Mouse (Mus musculus): ENCODE results near the gene Siglecf. TPM values are rescaled to one million over a fixed set of nuclear protein-coding genes. Genes with fewer than 3 reads are reported as not detected.
"Not testable (repeated sequence)": the region's sequence is repeated elsewhere in the genome, so short reads cannot be mapped to it uniquely, and the experiment has no call there.

Siglecf gene
- under 1 TPM; 0.34 to 0.44 TPM for total RNA-seq (2021)

DNA sequence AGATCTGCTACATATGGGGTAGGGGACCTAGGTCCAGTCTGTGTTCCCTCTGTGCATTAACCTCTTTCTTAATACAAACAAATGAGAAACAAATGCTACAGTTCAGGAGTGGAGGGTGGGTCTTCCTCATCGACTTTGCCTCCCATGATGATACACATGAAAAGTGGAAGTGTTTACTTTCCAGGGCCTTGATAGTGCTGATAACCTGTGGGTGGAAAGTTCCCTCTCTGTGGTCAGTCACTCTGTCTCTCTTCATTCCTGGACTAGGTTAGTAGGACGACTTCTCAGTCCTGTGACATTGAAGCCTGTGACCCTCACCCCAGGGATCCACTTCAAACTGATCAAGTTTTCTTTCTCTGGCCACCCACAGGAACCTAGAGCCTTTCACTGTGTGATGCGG lies at the start of gene Siglecf:
Siglecf (plus strand) TSS at position 188 of the 400 bp plus-strand sequence.
- intact Hi-C loops (cut with DNase I), result no loop called here
- DNase-seq (ENCODE audit: low spot score in 2 of 2), result no peak

DNA sequence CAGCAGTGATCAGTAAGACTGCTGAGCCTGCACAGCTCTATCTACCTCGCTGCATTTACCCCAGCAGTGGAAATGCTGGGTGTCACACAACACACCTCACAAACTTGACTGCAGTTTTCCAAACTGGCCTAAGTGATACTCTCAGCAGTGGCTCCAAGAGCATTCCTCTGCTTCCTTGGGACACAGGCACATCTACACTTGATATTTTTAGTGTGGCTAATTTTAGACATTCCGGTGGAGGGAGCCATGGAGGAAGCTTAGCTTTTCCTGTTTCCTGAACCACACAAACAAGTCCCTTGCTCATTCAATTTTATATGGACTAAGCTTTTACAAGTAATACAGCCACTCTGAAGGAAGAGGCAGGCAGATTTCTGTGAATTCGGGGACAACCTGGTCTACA lies 45.9 kb upstream of the Siglecf start:
- intact Hi-C loops (cut with DNase I), result no loop called here
- DNase-seq (ENCODE audit: low spot score in 2 of 2), result peak in 1 of 2 experiments; percentile 39

DNA sequence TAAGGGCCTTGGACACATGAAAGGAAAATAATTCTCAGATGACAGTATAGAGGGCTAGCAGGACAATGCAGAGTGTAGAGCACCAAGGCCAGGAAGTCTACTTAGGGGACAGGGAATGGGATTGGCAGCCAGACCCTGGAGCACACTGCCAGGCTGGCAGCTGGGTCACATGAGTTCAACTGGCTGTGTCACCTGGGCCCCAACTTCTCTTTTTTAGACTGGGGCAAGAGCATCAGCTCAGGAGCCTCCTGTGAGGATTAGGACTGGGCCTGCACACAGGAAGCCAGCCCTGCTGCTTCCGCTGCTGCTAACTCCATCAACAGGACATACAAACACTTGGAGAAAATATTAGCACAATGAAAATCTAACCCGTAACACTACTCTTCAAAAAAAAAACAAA lies 42.1 kb upstream of the Siglecf start:
- intact Hi-C loops (cut with DNase I), result no loop called here

DNA sequence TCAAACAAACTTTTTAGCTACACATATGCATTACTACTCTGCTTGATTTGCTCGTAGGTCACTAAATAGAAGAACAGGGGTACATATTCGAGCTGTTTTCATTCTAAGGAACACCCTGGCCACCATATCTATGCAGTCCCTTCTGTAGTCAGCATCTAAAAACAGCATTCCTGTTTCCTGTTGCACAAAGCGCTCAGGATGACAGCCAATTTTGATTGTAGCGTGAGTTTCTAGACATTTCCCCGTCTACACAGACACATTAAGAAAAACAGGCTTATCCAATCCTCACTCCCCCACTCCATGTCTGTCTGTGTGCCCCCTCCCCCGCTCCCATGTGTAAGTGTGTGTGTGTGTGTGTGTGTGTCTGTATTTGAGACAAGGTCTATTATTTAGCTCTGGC lies 39.5 kb upstream of the Siglecf start:
- intact Hi-C loops (cut with DNase I), result loop anchor here (2.0 to 10.0 kb wide), 4 partner anchors 131 to 363 kb away; partner anchors contain the start of genes Ctu1, Iglon5 and Zfp658
- DNase-seq (ENCODE audit: low spot score in 2 of 2), result no peak

More for the DNA sequence above, 42.1 kb upstream of the Siglecf start:
- DNase-seq (ENCODE audit: low spot score in 2 of 2), result no peak

DNA sequence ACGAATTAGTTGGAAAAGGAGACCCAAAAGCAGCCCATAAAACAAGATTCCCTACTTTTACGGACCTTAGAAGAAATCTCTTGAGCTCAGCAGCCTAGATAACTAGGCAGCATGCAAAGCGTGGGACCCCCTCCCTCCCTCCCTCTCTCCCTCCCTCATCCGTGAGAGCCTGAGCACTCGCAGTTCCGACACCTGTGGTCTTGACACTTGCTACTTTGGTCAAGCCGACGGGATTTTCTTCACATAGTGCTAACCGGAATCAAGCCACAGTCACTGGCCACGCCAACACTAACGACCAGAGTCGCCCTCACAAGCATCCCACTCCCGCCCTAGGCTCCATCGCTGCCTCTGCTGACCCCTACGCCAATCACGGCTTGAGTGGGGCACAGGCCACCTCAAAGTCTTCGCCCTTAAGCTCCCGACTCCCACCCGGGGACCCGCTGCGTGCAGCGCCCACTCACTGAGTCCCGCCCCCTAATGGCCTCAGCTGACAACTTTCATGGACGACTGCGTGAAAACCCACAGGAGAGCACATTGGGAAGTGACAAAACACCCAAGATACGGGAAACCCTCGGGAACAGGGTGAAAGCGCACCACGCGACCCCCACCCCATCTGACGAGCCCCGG lies 38.6 kb upstream of the Siglecf start:
- intact Hi-C loops (cut with DNase I), result loop anchor here (2.0 to 10.0 kb wide), 4 partner anchors 130 to 362 kb away; partner anchors contain the start of genes Ctu1, Iglon5 and Zfp658
- no peak for DNase-seq (ENCODE audit: low spot score in 2 of 2)

DNA sequence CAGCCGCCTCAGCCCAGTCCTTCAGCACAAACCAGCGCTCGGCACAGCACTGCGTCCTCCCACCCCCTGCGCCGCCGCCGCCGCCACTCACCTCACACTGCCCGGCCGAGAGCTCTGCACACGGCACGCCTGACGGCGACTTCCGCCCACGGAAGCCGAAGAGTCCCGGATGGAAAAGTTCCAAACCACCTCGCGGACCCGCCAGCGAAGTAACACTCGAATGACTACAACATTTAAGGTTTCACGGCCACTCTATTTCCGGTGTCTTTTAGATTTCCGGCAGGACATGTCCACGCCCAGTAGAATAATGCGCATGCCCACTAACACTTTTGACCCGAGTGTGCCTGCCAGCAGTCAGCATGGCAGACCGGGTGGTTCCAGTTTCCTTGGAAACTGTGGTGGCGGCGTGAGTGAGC lies 38.1 kb upstream of the Siglecf start, which contains the start of gene Zfp715:
Zfp715 (minus strand) TSS at position 282 of the 416 bp plus-strand sequence.
- intact Hi-C loops (cut with DNase I), result loop anchor here (2.0 to 10.0 kb wide), 4 partner anchors 130 to 362 kb away; partner anchors contain the start of genes Ctu1, Iglon5 and Zfp658
- peak; percentile 94 to 98 for DNase-seq (ENCODE audit: low spot score in 2 of 2)

DNA sequence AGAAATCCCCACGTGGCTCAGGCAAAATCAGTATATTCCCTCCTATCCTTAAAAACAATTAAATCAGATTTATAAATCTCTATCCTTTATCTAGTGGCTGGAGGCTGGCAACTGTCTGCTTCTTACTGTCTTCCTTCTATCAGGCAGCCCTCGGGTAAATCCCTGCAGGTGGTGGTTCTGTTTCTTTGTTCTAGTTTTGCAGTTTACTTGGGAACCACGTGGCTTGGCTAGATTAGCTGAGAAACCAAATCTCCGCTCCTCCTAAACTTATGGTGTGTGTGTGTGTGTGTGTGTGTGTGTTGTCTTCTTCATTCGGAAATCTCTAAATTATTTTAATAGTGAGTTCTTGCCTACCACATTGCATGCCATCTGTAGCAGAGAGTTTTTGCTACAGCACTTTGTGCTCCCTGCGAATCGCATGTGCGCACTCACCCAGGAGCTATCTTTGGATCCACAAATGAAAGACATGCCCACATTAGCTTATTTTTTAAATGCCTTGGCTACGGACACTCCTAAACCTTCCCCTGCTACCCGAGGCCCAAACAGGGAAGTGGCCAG lies 24.8 kb upstream of the Siglecf start:
- intact Hi-C loops (cut with DNase I), result no loop called here
- DNase-seq (ENCODE audit: low spot score in 2 of 2), result peak in 1 of 2 experiments; percentile 16

DNA sequence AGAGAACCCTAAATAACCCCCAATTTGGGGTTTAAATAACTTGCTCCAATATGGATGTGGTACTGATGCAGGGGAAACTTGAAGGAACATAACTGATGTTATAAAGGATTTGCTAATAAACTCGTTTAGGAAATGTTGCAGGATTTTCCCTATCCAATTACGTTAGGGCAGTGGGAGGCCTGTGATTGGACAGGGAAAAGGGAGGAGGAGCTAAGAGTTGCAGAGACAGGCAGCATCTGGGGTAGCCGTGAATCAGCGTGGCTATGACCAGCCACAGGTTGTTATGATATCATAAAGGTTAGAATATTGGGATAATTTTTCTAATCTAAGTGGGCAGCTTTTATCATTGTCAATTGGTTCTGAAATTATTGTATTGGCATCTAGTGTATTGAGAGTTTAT lies 23.0 kb upstream of the Siglecf start:
- intact Hi-C loops (cut with DNase I), result no loop called here
- no peak for DNase-seq (ENCODE audit: low spot score in 2 of 2)

DNA sequence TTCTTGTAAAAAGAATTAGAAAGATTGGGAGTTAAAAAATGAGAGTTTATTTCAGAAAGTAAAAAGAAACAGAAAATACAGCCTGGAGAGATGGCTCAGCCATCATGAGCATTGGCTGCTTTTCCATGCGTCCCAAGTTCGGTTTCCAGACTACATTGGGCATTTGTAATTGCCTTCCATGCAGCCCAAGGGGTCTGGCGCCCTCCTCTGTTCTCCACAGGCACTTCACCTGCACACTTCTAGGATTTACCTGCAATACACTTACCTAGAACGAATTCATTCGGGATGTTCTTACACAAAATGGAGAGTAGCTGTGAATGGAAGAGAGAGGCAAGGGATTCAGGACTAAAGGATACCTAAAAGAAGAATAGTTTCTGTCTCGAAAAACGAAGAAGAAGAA lies 17.9 kb upstream of the Siglecf start:
- intact Hi-C loops (cut with DNase I), result loop anchor here (5.0 kb wide), 1 partner anchor 46 kb away; no protein-coding TSS in a partner anchor
- DNase-seq (ENCODE audit: low spot score in 2 of 2), result no peak

DNA sequence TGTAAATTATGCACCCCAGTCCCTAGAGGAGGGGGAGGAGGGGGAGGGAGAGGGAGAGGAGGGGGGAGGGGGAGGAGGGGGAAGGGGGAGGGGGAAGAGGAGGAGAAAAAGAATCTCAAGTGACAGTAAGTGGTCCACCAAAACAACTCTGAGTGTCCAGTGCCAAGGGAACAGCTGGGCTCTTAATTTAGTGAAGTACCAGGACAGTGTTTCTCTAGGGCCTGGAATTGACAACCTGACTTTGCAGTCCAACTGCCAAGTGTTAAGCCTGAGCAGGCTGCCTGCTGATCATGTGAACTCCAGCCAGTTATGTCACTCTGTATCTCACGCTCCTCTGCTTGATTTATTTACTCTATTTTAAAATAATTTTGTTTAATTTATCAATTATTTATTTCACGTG lies 17.2 kb upstream of the Siglecf start:
- intact Hi-C loops (cut with DNase I), result loop anchor here (5.0 kb wide), 1 partner anchor 47 kb away; no protein-coding TSS in a partner anchor
- no peak for DNase-seq (ENCODE audit: low spot score in 2 of 2)

DNA sequence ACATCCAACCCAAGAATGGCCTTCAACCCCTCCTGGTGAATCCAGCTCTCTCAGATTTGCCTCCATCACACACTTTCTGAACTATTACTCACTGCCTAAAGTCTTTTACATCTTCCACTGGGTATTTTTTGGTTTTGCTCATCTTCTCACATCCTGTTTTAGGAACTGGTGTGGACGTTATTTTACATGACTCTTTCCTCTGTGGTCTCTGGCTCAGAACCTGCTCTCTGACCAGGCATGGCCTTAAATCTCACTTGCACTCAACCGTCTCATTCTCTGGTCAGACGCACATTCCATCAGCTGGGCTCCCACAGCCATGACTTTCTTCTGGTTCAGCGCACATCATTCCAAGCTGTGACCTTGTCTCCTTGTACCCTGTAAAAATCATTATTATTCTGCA lies 10.4 kb upstream of the Siglecf start:
- no peak for DNase-seq (ENCODE audit: low spot score in 2 of 2)
- intact Hi-C loops (cut with DNase I), result no loop called here

DNA sequence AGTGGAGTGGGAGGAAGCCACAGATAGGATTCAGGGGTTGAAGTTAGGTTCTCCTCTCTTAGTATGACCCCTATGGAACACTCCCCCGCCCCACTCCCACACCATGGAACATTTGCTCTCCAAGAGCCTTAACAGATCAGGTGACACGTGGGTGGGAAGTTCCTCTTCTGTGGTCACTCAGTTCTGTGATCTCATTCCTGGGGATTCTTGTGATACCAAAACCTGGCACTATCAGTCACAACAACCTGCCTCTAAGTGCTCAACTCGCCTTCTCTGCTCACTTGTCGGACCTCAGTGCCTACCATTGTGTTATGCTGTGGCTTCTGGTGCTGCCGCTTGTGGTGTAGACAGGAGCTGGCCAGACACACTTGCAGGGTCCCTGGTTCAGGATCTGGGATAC lies 8.0 kb upstream of the Siglecf start:
- DNase-seq (ENCODE audit: low spot score in 2 of 2), result no peak
- intact Hi-C loops (cut with DNase I), result no loop called here

DNA sequence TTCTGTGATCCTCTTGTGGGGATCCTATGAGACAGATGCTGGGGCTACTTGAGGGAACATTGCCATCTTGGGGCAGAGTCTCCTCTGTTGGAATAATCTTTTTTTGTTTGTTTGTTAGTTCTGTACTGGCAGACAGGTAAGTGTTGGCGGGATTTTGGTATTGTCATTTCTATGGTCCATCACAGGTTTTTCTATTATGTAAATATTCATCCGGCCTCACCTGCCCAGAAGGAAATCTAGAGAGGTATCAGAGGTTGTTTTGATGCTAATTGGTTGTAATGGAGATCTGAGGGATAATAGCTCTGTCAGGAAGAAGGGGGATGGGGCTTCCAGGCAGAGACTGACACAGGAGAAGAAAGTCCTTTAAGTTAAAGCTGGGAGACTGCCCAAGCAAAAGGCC lies 7.1 kb upstream of the Siglecf start:
- no peak for DNase-seq (ENCODE audit: low spot score in 2 of 2)
- intact Hi-C loops (cut with DNase I), result no loop called here

DNA sequence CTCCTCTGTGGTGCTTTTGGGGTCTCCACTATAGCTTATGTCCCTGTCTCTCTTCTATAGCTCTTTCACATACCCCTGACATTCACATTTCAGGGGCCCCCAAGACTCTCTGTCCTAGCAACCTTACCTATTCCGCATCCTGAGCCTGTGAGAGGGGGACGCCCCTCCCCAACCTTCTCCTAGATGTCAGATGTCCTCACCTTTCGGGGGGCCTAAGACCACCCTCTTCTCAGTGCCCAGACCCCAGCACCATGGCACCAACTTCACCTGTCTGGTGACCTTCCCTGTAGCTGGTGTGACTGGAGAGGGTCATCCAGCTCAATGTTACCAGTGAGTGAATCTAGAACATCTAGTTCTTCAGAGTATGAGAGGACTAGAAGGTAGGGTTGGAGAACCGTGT lies 6.7 kb upstream of the Siglecf start:
- no peak for DNase-seq (ENCODE audit: low spot score in 2 of 2)
- intact Hi-C loops (cut with DNase I), result no loop called here

DNA sequence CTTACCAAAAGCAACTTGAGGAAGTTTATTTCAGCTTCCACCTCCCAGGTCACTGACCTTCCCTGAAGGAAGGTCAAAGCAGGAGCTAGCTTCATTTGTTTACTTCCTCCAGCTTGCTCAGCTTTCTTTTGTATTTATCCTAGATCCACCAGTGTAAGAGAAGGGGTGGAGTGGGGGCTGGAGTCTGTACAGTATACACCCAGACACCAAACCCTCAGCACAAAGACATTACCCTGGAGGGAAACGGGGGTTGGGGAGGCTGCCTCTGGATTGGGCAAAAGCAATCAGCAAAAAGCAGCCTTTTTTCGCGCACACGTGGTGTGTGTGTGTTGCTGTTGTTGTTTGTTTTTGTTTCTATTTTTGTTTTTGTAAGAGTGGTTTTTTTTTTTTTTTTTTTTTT lies 5.0 kb upstream of the Siglecf start:
- intact Hi-C loops (cut with DNase I), result no loop called here

DNA sequence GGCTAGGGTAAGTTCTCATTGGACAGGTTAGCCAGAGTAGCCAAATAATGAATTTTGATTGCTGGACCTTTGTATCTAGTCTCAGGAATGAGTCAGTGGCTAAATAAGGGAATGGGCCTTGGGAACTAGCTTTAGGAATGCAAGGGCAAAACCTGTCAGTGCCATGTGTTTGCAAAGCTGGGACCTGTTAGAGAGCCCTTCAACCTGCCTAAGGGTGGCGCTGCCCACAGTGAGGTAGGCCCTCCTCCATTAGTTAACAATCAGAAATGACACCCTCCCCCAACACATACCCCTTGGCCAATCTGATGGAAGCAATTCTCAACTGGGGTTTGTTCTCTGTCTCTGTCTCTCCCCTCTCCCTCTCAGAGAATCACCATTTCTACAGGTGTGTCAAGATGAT lies 4.6 kb upstream of the Siglecf start:
- intact Hi-C loops (cut with DNase I), result no loop called here
- DNase-seq (ENCODE audit: low spot score in 2 of 2), result no peak

More for the DNA sequence above, 5.0 kb upstream of the Siglecf start:
- no peak for DNase-seq (ENCODE audit: low spot score in 2 of 2)

DNA sequence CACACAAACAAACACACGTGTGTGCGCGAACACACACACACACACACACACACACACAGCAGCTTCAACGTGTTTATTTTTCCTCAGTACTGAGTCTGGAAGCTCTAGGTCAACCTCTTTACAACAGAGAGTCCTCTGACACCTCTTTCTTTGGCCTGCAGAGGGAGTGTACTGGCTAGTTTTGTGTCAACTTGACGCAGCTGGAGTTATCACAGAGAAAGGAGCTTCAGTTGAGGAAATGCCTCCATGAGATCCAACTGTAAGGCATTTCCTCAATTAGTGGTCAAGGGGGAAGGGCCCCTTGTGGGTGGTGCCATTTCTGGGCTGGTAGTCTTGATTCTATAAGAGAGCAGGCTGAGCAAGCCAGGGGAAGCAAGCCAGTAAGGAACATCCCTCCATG lies 1.5 kb upstream of the Siglecf start:
- intact Hi-C loops (cut with DNase I); DNase-seq (ENCODE audit: low spot score in 2 of 2): not testable (repeated sequence)

DNA sequence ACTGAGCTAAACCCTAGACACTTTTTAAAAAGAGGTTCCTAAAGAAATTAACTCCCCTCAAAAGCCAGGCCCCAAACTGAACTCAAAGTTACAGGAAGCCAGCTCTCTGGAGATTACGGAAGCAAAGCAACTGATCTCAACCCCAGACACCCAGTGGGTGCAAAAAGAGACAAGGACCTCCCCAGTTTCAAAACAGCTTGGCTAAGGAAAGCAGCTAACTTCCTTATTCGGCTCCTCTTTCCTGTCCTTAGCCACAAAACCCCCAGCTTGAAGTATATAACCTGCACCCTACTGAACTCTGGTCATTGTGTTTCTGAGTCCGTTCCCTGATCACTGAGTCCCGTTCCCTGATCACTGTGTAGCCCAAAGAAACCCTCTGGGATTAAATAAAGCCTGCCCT lies 2.0 kb downstream of the Siglecf start:
- intact Hi-C loops (cut with DNase I), result no loop called here
- peak in 1 of 2 experiments; percentile 25 for DNase-seq (ENCODE audit: low spot score in 2 of 2)

DNA sequence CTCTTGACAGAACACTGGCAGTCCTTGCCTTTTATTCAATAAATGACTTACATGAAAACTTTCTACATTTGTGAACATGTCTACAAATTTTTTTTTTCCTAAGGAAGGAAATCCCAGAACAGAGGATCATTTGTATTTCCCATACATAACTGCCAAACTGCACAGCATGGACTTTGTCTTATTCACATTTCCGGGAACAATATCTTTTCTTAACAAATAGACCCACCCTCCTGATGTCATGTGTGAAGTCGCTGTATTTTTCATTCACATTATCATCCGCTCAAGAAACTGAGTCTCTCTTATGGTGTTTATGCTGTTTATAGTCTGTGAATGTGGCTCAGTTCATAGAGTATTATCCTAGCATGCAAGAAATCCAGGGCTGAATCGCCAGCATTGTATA lies 2.6 kb downstream of the Siglecf start:
- intact Hi-C loops (cut with DNase I), result no loop called here
- no peak for DNase-seq (ENCODE audit: low spot score in 2 of 2)

DNA sequence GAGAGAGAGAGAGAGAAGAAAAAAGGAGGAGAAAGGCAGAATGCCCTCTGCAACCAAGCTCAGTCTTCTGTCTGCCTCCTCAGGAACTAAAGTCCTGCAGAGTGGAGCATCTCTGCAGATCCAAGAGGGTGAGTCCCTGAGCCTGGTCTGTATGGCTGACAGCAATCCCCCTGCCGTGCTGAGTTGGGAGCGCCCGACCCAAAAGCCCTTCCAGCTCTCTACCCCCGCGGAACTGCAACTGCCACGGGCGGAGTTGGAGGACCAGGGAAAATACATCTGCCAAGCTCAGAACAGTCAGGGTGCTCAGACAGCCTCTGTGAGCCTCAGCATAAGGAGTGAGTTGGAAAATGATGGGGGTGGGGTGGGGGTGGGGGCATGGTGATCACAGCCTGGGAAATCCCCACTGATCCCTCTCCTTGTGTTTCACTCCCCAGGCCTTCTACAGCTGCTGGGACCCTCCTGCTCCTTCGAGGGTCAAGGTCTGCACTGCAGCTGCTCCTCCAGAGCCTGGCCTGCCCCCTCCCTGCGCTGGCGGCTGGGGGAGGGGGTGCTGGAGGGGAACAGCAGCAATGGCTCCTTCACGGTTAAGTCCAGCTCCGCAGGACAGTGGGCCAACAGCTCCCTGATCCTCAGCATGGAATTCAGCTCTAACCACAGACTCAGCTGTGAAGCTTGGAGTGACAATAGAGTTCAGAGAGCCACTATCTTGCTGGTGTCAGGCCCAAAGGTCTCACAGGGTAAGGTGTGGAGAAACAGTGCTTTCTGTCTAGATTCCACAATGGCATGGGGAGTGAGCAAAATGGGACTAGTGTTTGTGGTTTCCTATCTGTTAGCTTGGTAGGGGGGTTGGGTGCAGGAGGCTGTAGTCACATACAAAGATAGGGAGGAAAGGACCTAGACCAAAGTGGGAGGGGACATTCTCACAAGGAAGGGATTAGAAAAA lies 4.0 kb downstream of the Siglecf start:
- intact Hi-C loops (cut with DNase I), result no loop called here

More for the DNA sequence above, 4.0 kb downstream of the Siglecf start:
- DNase-seq (ENCODE audit: low spot score in 2 of 2), result peak in 1 of 2 experiments; percentile 24

All from left cerebral cortex, postnatal 25 days (tissue).